Mouse (Mus musculus) midbrain, embryonic 15.5 days (tissue): ENCODE measurements around the gene Msmo1. TPM values are rescaled to one million over a fixed set of nuclear protein-coding genes. Genes with fewer than 3 reads are reported as not detected.

ENCODE experiments used
- ATAC-seq: fragments of 200-750 bp; cut with Nextera tagmentation; replicated peaks from 2 replicates; pipeline ENCODE4 v1.8.0; 2017; ENCODE audit warnings: moderate TSS enrichment
- H3K27ac ChIP-seq: fragments of 300-500 bp; sonication (generic); 2 replicates; pipeline ENCODE4 v1.5.1; 2015; ENCODE audit warnings: mild to moderate bottlenecking, inconsistent platforms
- H3K27me3 ChIP-seq: fragments of 300-500 bp; sonication (generic); replicated peaks from 2 replicates; pipeline ENCODE4 v1.6.1; 2015; ENCODE audit warnings: inconsistent platforms
- H3K36me3 ChIP-seq: fragments of 300-500 bp; sonication (generic); replicated peaks from 2 replicates; pipeline ENCODE4 v1.6.1; 2015; ENCODE audit warnings: inconsistent platforms
- H3K4me1 ChIP-seq: fragments of 300-500 bp; sonication (generic); 2 replicates; pipeline ENCODE4 v1.6.1; 2015; ENCODE audit warnings: inconsistent platforms
- H3K4me2 ChIP-seq: fragments of 300-500 bp; sonication (generic); 2 replicates; pipeline ENCODE4 v1.6.1; 2015; ENCODE audit warnings: inconsistent platforms, mild to moderate bottlenecking, moderate library complexity
- H3K4me3 ChIP-seq: fragments of 300-500 bp; sonication (generic); 2 replicates; pipeline ENCODE4 v1.5.1; 2015; ENCODE audit warnings: mild to moderate bottlenecking, inconsistent platforms
- H3K9ac ChIP-seq: fragments of 300-500 bp; sonication (generic); 2 replicates; pipeline ENCODE4 v1.6.1; 2015; ENCODE audit warnings: mild to moderate bottlenecking, inconsistent platforms
- H3K9me3 ChIP-seq: fragments of 300-500 bp; sonication (generic); 2 replicates; pipeline ENCODE4 v1.6.1; 2016; ENCODE audit warnings: inconsistent platforms
- WGBS: fragments of 180-500 bp; shearing (Covaris S2); methylation state at CpG from one replicate; pipeline ENCODE4 v1.1.7; 2015; ENCODE audit warnings: mixed read lengths; 5-methylcytosine and 5-hydroxymethylcytosine counted together
- polyA plus RNA-seq: library from polyadenylated mRNA; unstranded; fragments of >200 nt; fragmentation: Nextera tagmentation; extraction: Ambion mirVana; gene quantifications from 2 replicates; pipeline ENCODE4 v1.2.1, GENCODE M21; 2015

The Msmo1 gene
- polyA plus RNA-seq, 1 experiment from 2014 or later, result 156 TPM

GRCm38 (mm10) chr8:64707481-64707880 lies 26.1 kb downstream of the Msmo1 start:
- ATAC-seq, result no peak
- H3K27me3 ChIP-seq, result no peaks in the 10 kb centered on the region
- H3K9me3 ChIP-seq, result no peaks in the 10 kb centered on the region
- no peaks in the 10 kb centered on the region for H3K4me1 ChIP-seq
- no peak overlapping the region for H3K4me2 ChIP-seq
- H3K4me3 ChIP-seq, result no peak overlapping the region
- no peaks in the 10 kb centered on the region for H3K36me3 ChIP-seq
- no peak overlapping the region for H3K9ac ChIP-seq
- no peak overlapping the region for H3K27ac ChIP-seq

- no peak overlapping the region for H3K4me3 ChIP-seq
- H3K9ac ChIP-seq, result no peak overlapping the region
- no peak overlapping the region for H3K4me2 ChIP-seq
- no peak for ATAC-seq
- H3K36me3 ChIP-seq, result no peaks in the 10 kb centered on the region
- no peaks in the 10 kb centered on the region for H3K9me3 ChIP-seq
- no peaks in the 10 kb centered on the region for H3K4me1 ChIP-seq
- no peaks in the 10 kb centered on the region for H3K27me3 ChIP-seq
- 84% methylated on average over 1 of the region's 1 CpGs for WGBS
- no peak overlapping the region for H3K27ac ChIP-seq
Observed at GRCm38 (mm10) chr8:64703191-64703590, 30.4 kb downstream of the Msmo1 start.

DNA sequence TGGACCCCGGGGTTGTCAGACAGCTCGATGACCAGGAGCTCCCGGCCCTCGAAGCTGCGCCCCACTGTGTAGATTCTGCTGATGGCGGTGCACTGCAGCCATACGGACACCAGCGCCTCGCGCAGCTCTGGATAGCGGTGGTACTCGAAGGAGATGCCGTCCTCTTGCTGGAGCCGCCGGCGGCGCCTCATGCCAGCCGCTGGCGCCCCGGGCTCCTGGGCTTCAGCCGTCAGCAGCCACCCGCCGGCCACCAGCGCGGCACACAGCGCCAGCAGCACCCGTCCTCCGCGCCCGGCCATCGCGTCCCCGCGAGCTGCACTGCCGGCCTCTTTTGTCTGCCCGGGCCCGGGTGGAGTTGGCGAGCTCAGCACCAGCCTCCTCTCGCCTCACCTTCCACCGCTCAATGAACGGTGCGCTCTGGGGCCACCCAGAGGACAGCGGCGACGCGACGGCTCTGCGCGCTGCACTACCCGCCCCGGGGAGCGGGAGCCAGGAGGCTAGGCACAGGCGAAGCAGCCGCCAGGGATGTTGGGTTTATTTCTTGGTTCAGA lies 40.9 kb downstream of the Msmo1 start, which contains the start of gene Cpe:
Gene Cpe, minus strand, starts transcription at position 404 of the 551 bp plus-strand sequence.
- peaks cover 34% of the 10 kb centered on the region for H3K4me1 ChIP-seq
- peak; percentile 98 for ATAC-seq
- peak within 1 kb of the TSS; percentile 88 for H3K4me3 ChIP-seq
- H3K27ac ChIP-seq, result peak within 1 kb of the TSS; percentile 98
- under 1% methylated on average over 54 of the region's 54 CpGs for WGBS
- H3K9me3 ChIP-seq, result no peaks in the 10 kb centered on the region
- H3K36me3 ChIP-seq, result no peaks in the 10 kb centered on the region
- H3K27me3 ChIP-seq, result no peaks in the 10 kb centered on the region
- peak within 1 kb of the TSS; percentile 94 for H3K9ac ChIP-seq
- peak within 1 kb of the TSS; percentile 60 for H3K4me2 ChIP-seq

- no peaks in the 10 kb centered on the region for H3K9me3 ChIP-seq
- peaks cover 36% of the 10 kb centered on the region for H3K4me1 ChIP-seq
- peak overlapping the region; percentile 98 for H3K27ac ChIP-seq
- H3K4me2 ChIP-seq, result peak overlapping the region; percentile 60
- H3K9ac ChIP-seq, result peak overlapping the region; percentile 94
- peak overlapping the region; percentile 88 for H3K4me3 ChIP-seq
- peak; percentile 8 for ATAC-seq
- H3K36me3 ChIP-seq, result no peaks in the 10 kb centered on the region
- WGBS, result 2% methylated on average over 16 of the region's 16 CpGs
- no peaks in the 10 kb centered on the region for H3K27me3 ChIP-seq
Observed at GRCm38 (mm10) chr8:64691591-64692401, 41.8 kb downstream of the Msmo1 start.

- no peaks in the 10 kb centered on the region for H3K9me3 ChIP-seq
- H3K27me3 ChIP-seq, result no peaks in the 10 kb centered on the region
- H3K36me3 ChIP-seq, result no peaks in the 10 kb centered on the region
- H3K9ac ChIP-seq, result peak overlapping the region; percentile 94
- peak overlapping the region; percentile 98 for H3K27ac ChIP-seq
- peak overlapping the region; percentile 60 for H3K4me2 ChIP-seq
- 39% methylated on average over 6 of the region's 6 CpGs for WGBS
- ATAC-seq, result no peak
- peak overlapping the region; percentile 88 for H3K4me3 ChIP-seq
- H3K4me1 ChIP-seq, result peaks cover 40% of the 10 kb centered on the region
Observed at GRCm38 (mm10) chr8:64690845-64691244, 42.7 kb downstream of the Msmo1 start.

- 68% methylated on average over 6 of the region's 6 CpGs for WGBS
- H3K9ac ChIP-seq, result peak overlapping the region; percentile 94; the same call in 1 of the 2 replicates
Observed at GRCm38 (mm10) chr8:64690306-64690705, 43.3 kb downstream of the Msmo1 start.

GRCm38 (mm10) chr8:64688741-64689140 lies 44.9 kb downstream of the Msmo1 start:
- 65% methylated on average over 4 of the region's 4 CpGs for WGBS
- Histone ChIP-seq H3K9me3 (no peaks in the 10 kb centered on the region), H3K4me2 (no peak overlapping the region), H3K36me3 (no peaks in the 10 kb centered on the region), H3K4me3 (no peak overlapping the region), H3K27me3 (no peaks in the 10 kb centered on the region), H3K4me1 (peaks cover 38% of the 10 kb centered on the region), H3K27ac (no peak overlapping the region), H3K9ac (no peak overlapping the region)
- ATAC-seq, result no peak

More at GRCm38 (mm10) chr8:64690306-64690705, 43.3 kb downstream of the Msmo1 start:
- Histone ChIP-seq H3K4me1 (peaks cover 40% of the 10 kb centered on the region), H3K4me2 (peak overlapping the region; percentile 60), H3K9me3 (no peaks in the 10 kb centered on the region), H3K36me3 (no peaks in the 10 kb centered on the region), H3K4me3 (peak overlapping the region; percentile 88), H3K27me3 (no peaks in the 10 kb centered on the region), H3K27ac (peak overlapping the region; percentile 98; the same call in 1 of the 2 replicates)
- ATAC-seq, result no peak

DNA sequence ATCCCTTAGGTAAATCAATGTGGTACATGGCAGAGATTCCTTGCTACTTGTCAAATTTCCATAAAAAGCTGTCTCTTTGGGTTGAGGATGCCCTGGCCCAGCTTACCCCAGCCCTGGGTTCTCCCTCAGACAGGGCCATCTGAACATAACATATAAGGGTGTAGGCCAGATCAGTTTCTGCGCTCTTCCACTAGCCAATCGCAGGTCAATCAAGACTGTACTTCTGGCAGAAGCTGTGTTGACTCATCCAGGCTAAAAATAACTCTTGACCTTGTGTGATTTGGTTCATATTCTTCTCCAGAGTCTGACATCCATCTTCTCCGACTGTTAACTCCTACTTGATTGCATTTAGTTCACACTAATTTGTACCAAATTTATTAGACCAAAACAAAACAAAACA lies 45.4 kb downstream of the Msmo1 start:
- Histone ChIP-seq H3K9me3 (no peaks in the 10 kb centered on the region), H3K36me3 (no peaks in the 10 kb centered on the region), H3K4me1 (peaks cover 34% of the 10 kb centered on the region), H3K27me3 (no peaks in the 10 kb centered on the region), H3K4me3 (no peak overlapping the region), H3K27ac (0 out of 2 replicates have a peak overlapping the region, but pooled peaks have one; percentile 1), H3K4me2 (no peak overlapping the region), H3K9ac (no peak overlapping the region)
- ATAC-seq, result no peak
- WGBS, result 65% methylated on average over 3 of the region's 3 CpGs

GRCm38 (mm10) chr8:64682501-64682900 lies 51.1 kb downstream of the Msmo1 start:
- 67% methylated on average over 3 of the region's 3 CpGs for WGBS
- Histone ChIP-seq H3K4me2 (no peak overlapping the region), H3K36me3 (peaks cover 3% of the 10 kb centered on the region; the same call in 1 of the 2 replicates), H3K4me3 (no peak overlapping the region), H3K9ac (no peak overlapping the region), H3K27me3 (no peaks in the 10 kb centered on the region), H3K9me3 (no peaks in the 10 kb centered on the region), H3K27ac (no peak overlapping the region), H3K4me1 (peaks cover 4% of the 10 kb centered on the region; the same call in 1 of the 2 replicates)
- ATAC-seq, result no peak

- H3K9ac ChIP-seq, result no peak overlapping the region
- H3K9me3 ChIP-seq, result no peaks in the 10 kb centered on the region
- H3K4me1 ChIP-seq, result peaks cover 8% of the 10 kb centered on the region
- H3K27ac ChIP-seq, result no peak overlapping the region
- ATAC-seq, result no peak
- 93% methylated on average over 2 of the region's 2 CpGs for WGBS
- H3K4me2 ChIP-seq, result no peak overlapping the region
- H3K36me3 ChIP-seq, result peaks cover 1% of the 10 kb centered on the region; the same call in 1 of the 2 replicates
- H3K4me3 ChIP-seq, result no peak overlapping the region
- H3K27me3 ChIP-seq, result no peaks in the 10 kb centered on the region
Observed at GRCm38 (mm10) chr8:64676381-64676780, 57.2 kb downstream of the Msmo1 start.

- H3K36me3 ChIP-seq, result no peaks in the 10 kb centered on the region
- 71% methylated on average over 8 of the region's 8 CpGs for WGBS
- H3K9me3 ChIP-seq, result no peaks in the 10 kb centered on the region
- no peak overlapping the region for H3K27ac ChIP-seq
- no peak for ATAC-seq
- no peaks in the 10 kb centered on the region for H3K27me3 ChIP-seq
- peaks cover 8% of the 10 kb centered on the region for H3K4me1 ChIP-seq
- H3K4me2 ChIP-seq, result no peak overlapping the region
- H3K4me3 ChIP-seq, result no peak overlapping the region
- H3K9ac ChIP-seq, result no peak overlapping the region
Observed at GRCm38 (mm10) chr8:64674951-64675585, 58.5 kb downstream of the Msmo1 start.

- H3K4me1 ChIP-seq, result peaks cover 8% of the 10 kb centered on the region
- 54% methylated on average over 2 of the region's 2 CpGs for WGBS
- H3K9me3 ChIP-seq, result no peaks in the 10 kb centered on the region
- H3K27ac ChIP-seq, result no peak overlapping the region
- no peak for ATAC-seq
- no peaks in the 10 kb centered on the region for H3K36me3 ChIP-seq
- H3K9ac ChIP-seq, result no peak overlapping the region
- H3K4me2 ChIP-seq, result no peak overlapping the region
- H3K27me3 ChIP-seq, result no peaks in the 10 kb centered on the region
- no peak overlapping the region for H3K4me3 ChIP-seq
Observed at GRCm38 (mm10) chr8:64672920-64673319, 60.7 kb downstream of the Msmo1 start.
